Mouse (Mus musculus) kidney, adult 2 months (tissue): Measurements from ENCODE around the gene Ccdc103. TPM values are rescaled to one million over a fixed set of nuclear protein-coding genes. Genes with fewer than 3 reads are reported as not detected.
A peak's percentile ranks its signal among the peaks of the same experiment; 100 is the strongest.

ENCODE experiments used
- DNase-seq: peaks from one replicate; pipeline ENCODE4 v3.0.0; 2021
- H3K27ac ChIP-seq: fragments of 200-500 bp; 2 replicates; pipeline ENCODE4 v1.5.1; 2012; ENCODE audit warnings: low read depth, low read length, control low read depth, inconsistent platforms; ENCODE audit not compliant: insufficient read depth
- H3K27me3 ChIP-seq: fragments of 200-500 bp; replicated peaks from 2 replicates; pipeline ENCODE4 v1.6.1; 2012; ENCODE audit warnings: mild to moderate bottlenecking, moderate library complexity, low read length, inconsistent platforms; ENCODE audit not compliant: control insufficient read depth, insufficient read depth
- H3K36me3 ChIP-seq: fragments of 200-500 bp; 2 replicates; pipeline ENCODE4 v1.6.1; 2012; ENCODE audit warnings: mild to moderate bottlenecking, moderate library complexity, low read length, inconsistent platforms; ENCODE audit not compliant: control insufficient read depth, insufficient read depth
- H3K4me1 ChIP-seq: fragments of 200-500 bp; 2 replicates; pipeline ENCODE4 v1.6.1; 2011; ENCODE audit warnings: low read length; ENCODE audit not compliant: control insufficient read depth, insufficient read depth
- H3K4me3 ChIP-seq: fragments of 200-500 bp; 2 replicates; pipeline ENCODE4 v1.5.1; 2011; ENCODE audit warnings: mild to moderate bottlenecking, low read depth, low read length, control low read depth; ENCODE audit not compliant: insufficient read depth
- CTCF ChIP-seq: fragments of 200-500 bp; conservative IDR thresholded peaks from 2 replicates; pipeline ENCODE4 v1.5.1; 2011; ENCODE audit warnings: low read depth, mild to moderate bottlenecking, control low read depth, low read length, moderate library complexity, mixed read lengths; ENCODE audit not compliant: insufficient read depth, insufficient read length
- POLR2A ChIP-seq: fragments of 200-500 bp; IDR thresholded peaks from one replicate; pipeline ENCODE4 v1.6.1; 2011; ENCODE audit warnings: low read depth, low read length, control low read depth
- WGBS: fragments of 180-500 bp; shearing (Covaris S2); methylation state at CpG from one replicate; pipeline ENCODE4 v1.1.7; 2018; 5-methylcytosine and 5-hydroxymethylcytosine counted together
- polyA plus RNA-seq: library from polyadenylated mRNA; depleted of rRNA; stranded (reverse); fragments of >200 nt; gene quantifications from 2 replicates; pipeline ENCODE4 v1.2.3, GENCODE M21; 2012; rRNA removed

The Ccdc103 gene
- 0.88 and 1.5 TPM in 2 replicates for polyA plus RNA-seq

- under 1% methylated on average over 62 of the region's 62 CpGs for WGBS
- Histone ChIP-seq H3K27ac (peak within 1 kb of the TSS; percentile 97), H3K4me1 (peaks cover 3% of the 10 kb centered on the region; the same call in 1 of the 2 replicates), H3K36me3 (no peaks in the 10 kb centered on the region), H3K27me3 (no peaks in the 10 kb centered on the region), H3K4me3 (peak within 1 kb of the TSS; percentile 74)
- DNase-seq: peak; percentile 96
- TF ChIP-seq POLR2A (no peak), CTCF (no peak)
Measured at GRCm38 (mm10) chr11:102880585-102881313, at the start of gene Ccdc103, which contains the start of gene Eftud2. Ccdc103 (plus strand) TSS chr11:102881204. Eftud2 (minus strand) TSS chr11:102880985.

GRCm38 (mm10) chr11:102832700-102833297, 48.2 kb upstream of the Ccdc103 start:
- WGBS: 32% methylated on average over 18 of the region's 18 CpGs
- Histone ChIP-seq H3K27me3 (no peaks in the 10 kb centered on the region), H3K4me3 (no peak overlapping the region), H3K4me1 (no peaks in the 10 kb centered on the region), H3K27ac (no peak overlapping the region), H3K36me3 (no peaks in the 10 kb centered on the region)
- DNase-seq: no peak
- no peak for TF ChIP-seq CTCF
- no peak for TF ChIP-seq POLR2A

- Histone ChIP-seq H3K4me1 (no peaks in the 10 kb centered on the region), H3K36me3 (no peaks in the 10 kb centered on the region), H3K4me3 (no peak overlapping the region), H3K27me3 (no peaks in the 10 kb centered on the region), H3K27ac (no peak overlapping the region)
- TF ChIP-seq CTCF (no peak), POLR2A (no peak)
- DNase-seq: no peak
- 89% methylated on average over 10 of the region's 10 CpGs for WGBS
Measured at GRCm38 (mm10) chr11:102834219-102834618, 46.8 kb upstream of the Ccdc103 start.

GRCm38 (mm10) chr11:102835549-102835948, 45.5 kb upstream of the Ccdc103 start, which contains the start of gene Higd1b:
Higd1b (plus strand) TSS chr11:102835849.
- H3K27me3 ChIP-seq: no peaks in the 10 kb centered on the region
- no peaks in the 10 kb centered on the region for H3K4me1 ChIP-seq
- no peak within 1 kb of the TSS for H3K4me3 ChIP-seq
- WGBS: 65% methylated on average over 4 of the region's 4 CpGs
- no peak for DNase-seq
- H3K36me3 ChIP-seq: no peaks in the 10 kb centered on the region
- peak within 1 kb of the TSS; percentile 46; the same call in 1 of the 2 replicates for H3K27ac ChIP-seq
- no peak for TF ChIP-seq POLR2A
- no peak for TF ChIP-seq CTCF

- H3K27ac ChIP-seq: peak overlapping the region; percentile 46; the same call in 1 of the 2 replicates
- 75% methylated on average over 9 of the region's 9 CpGs for WGBS
- H3K36me3 ChIP-seq: peaks cover 3% of the 10 kb centered on the region; the same call in 1 of the 2 replicates
- DNase-seq: peak; percentile 30
- H3K4me1 ChIP-seq: no peaks in the 10 kb centered on the region
- H3K4me3 ChIP-seq: no peak overlapping the region
- no peaks in the 10 kb centered on the region for H3K27me3 ChIP-seq
- TF ChIP-seq POLR2A: no peak
- TF ChIP-seq CTCF: no peak
Measured at GRCm38 (mm10) chr11:102836146-102836545, 44.9 kb upstream of the Ccdc103 start.

GRCm38 (mm10) chr11:102837385-102837784, 43.6 kb upstream of the Ccdc103 start:
- H3K36me3 ChIP-seq: peaks cover 3% of the 10 kb centered on the region; the same call in 1 of the 2 replicates
- no peak overlapping the region; the same call in 1 of the 2 replicates for H3K27ac ChIP-seq
- no peak for TF ChIP-seq POLR2A
- no peak for TF ChIP-seq CTCF
- DNase-seq: no peak
- H3K27me3 ChIP-seq: no peaks in the 10 kb centered on the region
- H3K4me1 ChIP-seq: no peaks in the 10 kb centered on the region
- 92% methylated on average over 1 of the region's 1 CpGs for WGBS
- no peak overlapping the region for H3K4me3 ChIP-seq

GRCm38 (mm10) chr11:102838126-102838525, 42.9 kb upstream of the Ccdc103 start:
- peak; percentile 35 for DNase-seq
- no peak overlapping the region; the same call in 1 of the 2 replicates for H3K27ac ChIP-seq
- H3K4me1 ChIP-seq: no peaks in the 10 kb centered on the region
- H3K27me3 ChIP-seq: no peaks in the 10 kb centered on the region
- H3K4me3 ChIP-seq: no peak overlapping the region
- TF ChIP-seq CTCF (no peak), POLR2A (no peak)
- peaks cover 3% of the 10 kb centered on the region for H3K36me3 ChIP-seq
- WGBS: 82% methylated on average over 2 of the region's 2 CpGs
